Mouse (Mus musculus) cerebellum, adult 11 months (tissue): ENCODE results near the gene Ccdc162.
A peak's percentile ranks its signal among the peaks of the same experiment; 100 is the strongest.
"Not testable (repeated sequence)": the region's sequence is repeated elsewhere in the genome, so short reads cannot be mapped to it uniquely, and the experiment has no call there.

Experiments
- DNase-seq: peaks from one replicate; pipeline ENCODE4 v3.0.0; 2022

The Ccdc162 gene

GRCm38 (mm10) chr10:41690978-41691377, 25.5 kb downstream of the Ccdc162 start:
- no peak for DNase-seq

- DNase-seq, result peak; percentile 53
These were observed 26.2 kb downstream of the Ccdc162 start for GRCm38 (mm10) chr10:41689941-41690887.

GRCm38 (mm10) chr10:41684548-41684996, 31.9 kb downstream of the Ccdc162 start:
- DNase-seq, result no peak

GRCm38 (mm10) chr10:41682546-41683393, 33.7 kb downstream of the Ccdc162 start:
- DNase-seq, result peak; percentile 83

GRCm38 (mm10) chr10:41678746-41679360, 37.6 kb downstream of the Ccdc162 start:
- DNase-seq, result peak; percentile 92

GRCm38 (mm10) chr10:41677396-41677795, 39.0 kb downstream of the Ccdc162 start:
- DNase-seq, result no peak

GRCm38 (mm10) chr10:41676661-41677061, 39.8 kb downstream of the Ccdc162 start:
- no peak for DNase-seq

GRCm38 (mm10) chr10:41675842-41676571, 40.4 kb downstream of the Ccdc162 start:
- no peak for DNase-seq

GRCm38 (mm10) chr10:41675243-41675642, 41.2 kb downstream of the Ccdc162 start:
- DNase-seq, result no peak

- no peak for DNase-seq
These were observed 42.1 kb downstream of the Ccdc162 start for GRCm38 (mm10) chr10:41674362-41674761.

GRCm38 (mm10) chr10:41670196-41670595, 46.2 kb downstream of the Ccdc162 start:
- DNase-seq, result no peak

- DNase-seq, result no peak
These were observed 50.9 kb downstream of the Ccdc162 start for GRCm38 (mm10) chr10:41665498-41665897.

GRCm38 (mm10) chr10:41659671-41660070, 56.8 kb downstream of the Ccdc162 start:
- DNase-seq, result not testable (repeated sequence)

- DNase-seq, result not testable (repeated sequence)
These were observed 60.8 kb downstream of the Ccdc162 start for GRCm38 (mm10) chr10:41655684-41656083.

- no peak for DNase-seq
These were observed 63.4 kb downstream of the Ccdc162 start for GRCm38 (mm10) chr10:41652988-41653387.

- no peak for DNase-seq
These were observed 64.2 kb downstream of the Ccdc162 start for GRCm38 (mm10) chr10:41652094-41652775.

- no peak for DNase-seq
These were observed 64.9 kb downstream of the Ccdc162 start for GRCm38 (mm10) chr10:41651532-41651931.

GRCm38 (mm10) chr10:41649186-41649585, 67.2 kb downstream of the Ccdc162 start:
- no peak for DNase-seq

GRCm38 (mm10) chr10:41638776-41639175, 77.7 kb downstream of the Ccdc162 start:
- DNase-seq, result no peak

- no peak for DNase-seq
These were observed 81.0 kb downstream of the Ccdc162 start for GRCm38 (mm10) chr10:41635276-41636033.

- no peak for DNase-seq
These were observed 82.6 kb downstream of the Ccdc162 start for GRCm38 (mm10) chr10:41633801-41634200.
